Mouse (Mus musculus): ENCODE results near the gene Srp54c.
"Not testable (repeated sequence)": the region's sequence is repeated elsewhere in the genome, so short reads cannot be mapped to it uniquely, and the experiment has no call there.

Srp54c gene

GRCm38 (mm10) chr12:55229626-55230519 lies at the start of gene Srp54c:
Gene Srp54c, plus strand, starts transcription at chr12:55230168.
- CTCF ChIA-PET = not testable (repeated sequence)

- CTCF ChIA-PET = not testable (repeated sequence)
Measured at GRCm38 (mm10) chr12:55187686-55188085, 42.3 kb upstream of the Srp54c start.

- CTCF ChIA-PET = not testable (repeated sequence)
Measured at GRCm38 (mm10) chr12:55189127-55189526, 40.8 kb upstream of the Srp54c start.

GRCm38 (mm10) chr12:55199306-55199705 lies 30.7 kb upstream of the Srp54c start, which contains the start of gene 1700047I17Rik2:
Gene 1700047I17Rik2, plus strand, starts transcription at chr12:55199592.
- CTCF ChIA-PET = not testable (repeated sequence)

- CTCF ChIA-PET = not testable (repeated sequence)
Measured at GRCm38 (mm10) chr12:55199799-55200198, 30.2 kb upstream of the Srp54c start.

- CTCF ChIA-PET = not testable (repeated sequence)
Measured at GRCm38 (mm10) chr12:55212944-55213343, 17.0 kb upstream of the Srp54c start.

GRCm38 (mm10) chr12:55230520-55230861 lies 523 bp downstream of the Srp54c start:
- CTCF ChIA-PET = not testable (repeated sequence)

- CTCF ChIA-PET = not testable (repeated sequence)
Measured at GRCm38 (mm10) chr12:55242243-55242642, 12.3 kb downstream of the Srp54c start.

GRCm38 (mm10) chr12:55261950-55262349 lies 32.0 kb downstream of the Srp54c start:
- CTCF ChIA-PET = not testable (repeated sequence)

- CTCF ChIA-PET = not testable (repeated sequence)
Measured at GRCm38 (mm10) chr12:55263385-55263784, 33.4 kb downstream of the Srp54c start.

GRCm38 (mm10) chr12:55272243-55272642 lies 42.3 kb downstream of the Srp54c start:
- CTCF ChIA-PET = interaction anchor here (0.6 kb wide), 1 partner anchor 289 kb away, joined by 6 read pairs; no protein-coding TSS in a partner anchor

GRCm38 (mm10) chr12:55277583-55277982 lies 47.6 kb downstream of the Srp54c start:
- CTCF ChIA-PET = not testable (repeated sequence)

GRCm38 (mm10) chr12:55298112-55298511 lies 68.1 kb downstream of the Srp54c start:
- CTCF ChIA-PET = no interaction called here

GRCm38 (mm10) chr12:55299336-55299735 lies 69.4 kb downstream of the Srp54c start, which contains the start of gene 1110008L16Rik:
Gene 1110008L16Rik, plus strand, starts transcription at chr12:55299577.
- CTCF ChIA-PET = no interaction called here

- CTCF ChIA-PET = no interaction called here
Measured at GRCm38 (mm10) chr12:55300820-55301351, 70.9 kb downstream of the Srp54c start.

GRCm38 (mm10) chr12:55301472-55302300 lies 71.7 kb downstream of the Srp54c start:
- CTCF ChIA-PET = no interaction called here

GRCm38 (mm10) chr12:55302485-55303441 lies 72.8 kb downstream of the Srp54c start, which contains the start of gene Ppp2r3c:
Gene Ppp2r3c, minus strand, starts transcription at chr12:55302998.
- CTCF ChIA-PET = no interaction called here

GRCm38 (mm10) chr12:55306371-55306770 lies 76.4 kb downstream of the Srp54c start:
- CTCF ChIA-PET = no interaction called here

- CTCF ChIA-PET = interaction anchor here (0.7 kb wide), 1 partner anchor 13 kb away, joined by 6 read pairs; no protein-coding TSS in a partner anchor
Measured at GRCm38 (mm10) chr12:55307566-55307965, 77.6 kb downstream of the Srp54c start.

GRCm38 (mm10) chr12:55308731-55309130 lies 78.8 kb downstream of the Srp54c start:
- CTCF ChIA-PET = no interaction called here

- CTCF ChIA-PET = no interaction called here
Measured at GRCm38 (mm10) chr12:55309501-55309900, 79.5 kb downstream of the Srp54c start.
